Mouse (Mus musculus) MEL (cell line): ENCODE data around the gene Gm49378. TPM values are rescaled to one million over a fixed set of nuclear protein-coding genes. Genes with fewer than 3 reads are reported as not detected.

ENCODE experiments used
- DNase-seq: peaks from one replicate; pipeline ENCODE4 v3.0.0; 2011; ENCODE audit warnings: low read depth, low spot score
- H3K27ac ChIP-seq: 2 replicates; pipeline ENCODE4 v1.5.1; 2012; ENCODE audit warnings: low read depth, mild to moderate bottlenecking, control low read depth, low read length, moderate library complexity; ENCODE audit not compliant: control insufficient read depth
- H3K27me3 ChIP-seq, 2 experiments: fragments of 150-350 bp in 1 of 2; sonication (generic) in 1 of 2; 2 replicates each; pipeline ENCODE4 v1.6.1; 2012; ENCODE audit warnings: low read length in 2 of 2, mild to moderate bottlenecking in 2 of 2, improper control_type of control experiment in 1 of 2, moderate library complexity in 1 of 2; ENCODE audit not compliant: insufficient read depth in 2 of 2, control insufficient read depth in 1 of 2
- H3K36me3 ChIP-seq, 2 experiments: 2 replicates each; pipeline ENCODE4 v1.6.1; 2012 to 2014; ENCODE audit warnings: low read length in 2 of 2, improper control_type of control experiment in 1 of 2, inconsistent platforms in 1 of 2, mild to moderate bottlenecking in 1 of 2; ENCODE audit not compliant: insufficient read depth in 2 of 2, control insufficient read depth in 1 of 2
- H3K4me1 ChIP-seq, 2 experiments: fragments of 150-350 bp in 1 of 2; sonication (generic) in 1 of 2; 2 replicates each; pipeline ENCODE4 v1.6.1; 2012; ENCODE audit warnings: low read length in 2 of 2, improper control_type of control experiment in 1 of 2, mild to moderate bottlenecking in 1 of 2; ENCODE audit not compliant: insufficient read depth in 2 of 2, control insufficient read depth in 1 of 2
- H3K4me3 ChIP-seq, 2 experiments: fragments of 150-350 bp in 1 of 2; sonication (generic) in 1 of 2; 2 replicates each; pipeline ENCODE4 v1.5.1; 2012; ENCODE audit warnings: low read depth in 2 of 2, low read length in 2 of 2, mild to moderate bottlenecking in 2 of 2, moderate library complexity in 2 of 2, control low read depth in 1 of 2, improper control_type of control experiment in 1 of 2; ENCODE audit not compliant: control insufficient read depth in 1 of 2, insufficient read depth in 1 of 2
- H3K79me2 ChIP-seq: 2 replicates; pipeline ENCODE4 v1.6.1; 2012; ENCODE audit warnings: mild to moderate bottlenecking, low read length, moderate library complexity; ENCODE audit not compliant: control insufficient read depth, poor library complexity, insufficient read depth
- H3K9ac ChIP-seq: 2 replicates; pipeline ENCODE4 v1.6.1; 2012; ENCODE audit warnings: low read depth, mild to moderate bottlenecking, control low read depth, low read length, moderate library complexity; ENCODE audit not compliant: control insufficient read depth, poor library complexity, severe bottlenecking
- H3K9me3 ChIP-seq: fragments of 150-350 bp; sonication (generic); replicated peaks from 2 replicates; pipeline ENCODE4 v1.6.1; 2012; ENCODE audit warnings: mild to moderate bottlenecking, low read length, improper control_type of control experiment, moderate library complexity; ENCODE audit not compliant: insufficient read depth
- BHLHE40 ChIP-seq: IDR thresholded peaks from 2 replicates; pipeline ENCODE4 v1.6.1; 2012; ENCODE audit warnings: low read depth, mild to moderate bottlenecking, inconsistent platforms, low read length, improper control_type of control experiment, borderline replicate concordance
- CHD1 ChIP-seq: IDR thresholded peaks from 2 replicates; pipeline ENCODE4 v1.6.1; 2012; ENCODE audit warnings: low read depth, mild to moderate bottlenecking, inconsistent platforms, low read length, improper control_type of control experiment
- CHD2 ChIP-seq: IDR thresholded peaks from 2 replicates; pipeline ENCODE4 v1.6.1; 2011; ENCODE audit warnings: low read length, improper control_type of control experiment
- CTCF ChIP-seq, 3 experiments: IDR thresholded peaks in 2 of 3; conservative IDR thresholded peaks in 1 of 3; 2 replicates each; pipeline ENCODE4 v1.5.1; 2011 to 2012; ENCODE audit warnings: low read length in 3 of 3, low read depth in 2 of 3, mild to moderate bottlenecking in 2 of 3, improper control_type of control experiment in 1 of 3, inconsistent platforms in 1 of 3, mixed read lengths in 1 of 3, moderate library complexity in 1 of 3; ENCODE audit not compliant: control insufficient read depth in 1 of 3, insufficient read depth in 1 of 3, poor library complexity in 1 of 3, severe bottlenecking in 1 of 3
- E2F4 ChIP-seq: IDR thresholded peaks from 2 replicates; pipeline ENCODE4 v1.6.1; 2011; ENCODE audit warnings: low read depth, low read length, improper control_type of control experiment, borderline replicate concordance
- ELF1 ChIP-seq: IDR thresholded peaks from 2 replicates; pipeline ENCODE4 v1.6.1; 2014; ENCODE audit warnings: low read depth, mild to moderate bottlenecking, inconsistent platforms, low read length, improper control_type of control experiment, moderate library complexity
- EP300 ChIP-seq, 2 experiments: IDR thresholded peaks; 2 replicates each; pipeline ENCODE4 v1.6.1; 2011; ENCODE audit warnings: improper control_type of control experiment in 2 of 2, low read length in 2 of 2, low read depth in 1 of 2, mild to moderate bottlenecking in 1 of 2
- ETS1 ChIP-seq: IDR thresholded peaks from 2 replicates; pipeline ENCODE4 v1.6.1; 2012; ENCODE audit warnings: low read depth, mild to moderate bottlenecking, inconsistent platforms, low read length, improper control_type of control experiment, moderate library complexity
- GABPA ChIP-seq: IDR thresholded peaks from 2 replicates; pipeline ENCODE4 v1.6.1; 2012; ENCODE audit warnings: low read depth, mild to moderate bottlenecking, inconsistent platforms, low read length, improper control_type of control experiment, moderate library complexity
- GATA1 ChIP-seq: IDR thresholded peaks from 2 replicates; pipeline ENCODE4 v1.6.1; 2011; ENCODE audit warnings: low read depth, low read length, improper control_type of control experiment
- HCFC1 ChIP-seq: IDR thresholded peaks from 2 replicates; pipeline ENCODE4 v1.6.1; 2012; ENCODE audit warnings: low read depth, mild to moderate bottlenecking, inconsistent platforms, low read length, improper control_type of control experiment, moderate library complexity
- JUND ChIP-seq: IDR thresholded peaks from 2 replicates; pipeline ENCODE4 v1.6.1; 2011; ENCODE audit warnings: low read depth, mild to moderate bottlenecking, improper control_type of control experiment, low read length
- KAT2A ChIP-seq: conservative IDR thresholded peaks from 2 replicates; pipeline ENCODE4 v1.6.1; 2012; ENCODE audit warnings: low read depth, low read length, improper control_type of control experiment, inconsistent platforms
- MAFK ChIP-seq: IDR thresholded peaks from 2 replicates; pipeline ENCODE4 v1.6.1; 2011; ENCODE audit warnings: low read depth, mild to moderate bottlenecking, low read length, improper control_type of control experiment, borderline replicate concordance
- MAX ChIP-seq: IDR thresholded peaks from 2 replicates; pipeline ENCODE4 v1.6.1; 2011; ENCODE audit warnings: low read length, improper control_type of control experiment
- MAZ ChIP-seq: IDR thresholded peaks from 2 replicates; pipeline ENCODE4 v1.6.1; 2012; ENCODE audit warnings: low read depth, mild to moderate bottlenecking, inconsistent platforms, low read length, improper control_type of control experiment
- MEF2A ChIP-seq: IDR thresholded peaks from 2 replicates; pipeline ENCODE4 v1.6.1; 2014; ENCODE audit warnings: low read depth, mild to moderate bottlenecking, inconsistent platforms, low read length, improper control_type of control experiment; ENCODE audit not compliant: poor library complexity, insufficient replicate concordance, severe bottlenecking; ENCODE audit errors: extremely low read depth
- MXI1 ChIP-seq: IDR thresholded peaks from 2 replicates; pipeline ENCODE4 v1.6.1; 2011; ENCODE audit warnings: mild to moderate bottlenecking, low read depth, low read length, improper control_type of control experiment
- MYB ChIP-seq: IDR thresholded peaks from 2 replicates; pipeline ENCODE4 v1.6.1; 2011; ENCODE audit warnings: mild to moderate bottlenecking, low read depth, low read length, improper control_type of control experiment
- MYC ChIP-seq: IDR thresholded peaks from 2 replicates; pipeline ENCODE4 v1.6.1; 2011; ENCODE audit warnings: low read depth, mild to moderate bottlenecking, low read length, improper control_type of control experiment, moderate library complexity
- POLR2A ChIP-seq, 2 experiments: IDR thresholded peaks; 2 replicates each; pipeline ENCODE4 v1.6.1; 2011 to 2012; ENCODE audit warnings: low read length in 2 of 2, mild to moderate bottlenecking in 2 of 2, control low read depth in 1 of 2, improper control_type of control experiment in 1 of 2, low read depth in 1 of 2, moderate library complexity in 1 of 2; ENCODE audit not compliant: control insufficient read depth in 1 of 2, insufficient read depth in 1 of 2, poor library complexity in 1 of 2
- RAD21 ChIP-seq: IDR thresholded peaks from 2 replicates; pipeline ENCODE4 v1.6.1; 2011; ENCODE audit warnings: mild to moderate bottlenecking, low read depth, low read length, improper control_type of control experiment
- RCOR1 ChIP-seq: IDR thresholded peaks from 2 replicates; pipeline ENCODE4 v1.6.1; 2012; ENCODE audit warnings: low read depth, mild to moderate bottlenecking, inconsistent platforms, low read length, improper control_type of control experiment
- SIN3A ChIP-seq: IDR thresholded peaks from 2 replicates; pipeline ENCODE4 v1.6.1; 2012; ENCODE audit warnings: low read length, improper control_type of control experiment, inconsistent platforms
- SMC3 ChIP-seq: IDR thresholded peaks from 2 replicates; pipeline ENCODE4 v1.6.1; 2011; ENCODE audit warnings: low read depth, low read length, improper control_type of control experiment
- TAL1 ChIP-seq: IDR thresholded peaks from 2 replicates; pipeline ENCODE4 v1.6.1; 2012; ENCODE audit warnings: mild to moderate bottlenecking, inconsistent platforms, low read length, moderate library complexity, mixed read lengths
- TBP ChIP-seq: IDR thresholded peaks from 2 replicates; pipeline ENCODE4 v1.8.0; 2011; ENCODE audit warnings: low read depth, low read length, improper control_type of control experiment
- UBTF ChIP-seq: IDR thresholded peaks from 2 replicates; pipeline ENCODE4 v1.6.1; 2012; ENCODE audit warnings: low read depth, mild to moderate bottlenecking, inconsistent platforms, low read length, improper control_type of control experiment, moderate library complexity, borderline replicate concordance; ENCODE audit not compliant: insufficient read depth
- USF1 ChIP-seq: IDR thresholded peaks from 2 replicates; pipeline ENCODE4 v1.6.1; 2014; ENCODE audit warnings: low read depth, mild to moderate bottlenecking, inconsistent platforms, low read length, improper control_type of control experiment, moderate library complexity
- USF2 ChIP-seq, 2 experiments: IDR thresholded peaks; 2 replicates each; pipeline ENCODE4 v1.6.1; 2011 to 2012; ENCODE audit warnings: improper control_type of control experiment in 2 of 2, low read length in 2 of 2, borderline replicate concordance in 1 of 2, inconsistent platforms in 1 of 2, low read depth in 1 of 2, mild to moderate bottlenecking in 1 of 2; ENCODE audit not compliant: insufficient read depth in 1 of 2
- ZC3H11A ChIP-seq: IDR thresholded peaks from 2 replicates; pipeline ENCODE4 v1.6.1; 2012; ENCODE audit warnings: low read depth, mild to moderate bottlenecking, inconsistent platforms, low read length, improper control_type of control experiment
- ZKSCAN1 ChIP-seq: IDR thresholded peaks from 2 replicates; pipeline ENCODE4 v1.6.1; 2012; ENCODE audit warnings: low read depth, mild to moderate bottlenecking, inconsistent platforms, low read length, improper control_type of control experiment, moderate library complexity
- ZMIZ1 ChIP-seq: IDR thresholded peaks from 2 replicates; pipeline ENCODE4 v1.6.1; 2012; ENCODE audit warnings: low read depth, mild to moderate bottlenecking, inconsistent platforms, low read length, improper control_type of control experiment, moderate library complexity
- ZNF384 ChIP-seq: IDR thresholded peaks from 2 replicates; pipeline ENCODE4 v1.6.1; 2012; ENCODE audit warnings: low read depth, mild to moderate bottlenecking, inconsistent platforms, low read length, improper control_type of control experiment
- polyA plus RNA-seq, 2 experiments: library from polyadenylated mRNA; stranded (reverse) in 1 of 2; unstranded in 1 of 2; fragments of >175 nt in 1 of 2; fragments of >200 nt in 1 of 2; gene quantifications; 2 replicates each; pipeline versions ENCODE4 v1.2.1 to v1.2.4; 2012; ENCODE audit warnings: low replicate concordance in 2 of 2, low read depth in 1 of 2; ENCODE audit not compliant: insufficient read length in 2 of 2, insufficient read depth in 1 of 2, missing spikeins in 1 of 2
- total RNA-seq: library from RNA; depleted of rRNA; stranded (reverse); fragments of 300-350 nt; gene quantifications from 2 replicates; pipeline ENCODE4 v1.2.3, GENCODE M21; 2012

Gm49378 gene
- total and polyA plus RNA-seq, 3 experiments = 4.6 TPM; not detected in 2

DNA sequence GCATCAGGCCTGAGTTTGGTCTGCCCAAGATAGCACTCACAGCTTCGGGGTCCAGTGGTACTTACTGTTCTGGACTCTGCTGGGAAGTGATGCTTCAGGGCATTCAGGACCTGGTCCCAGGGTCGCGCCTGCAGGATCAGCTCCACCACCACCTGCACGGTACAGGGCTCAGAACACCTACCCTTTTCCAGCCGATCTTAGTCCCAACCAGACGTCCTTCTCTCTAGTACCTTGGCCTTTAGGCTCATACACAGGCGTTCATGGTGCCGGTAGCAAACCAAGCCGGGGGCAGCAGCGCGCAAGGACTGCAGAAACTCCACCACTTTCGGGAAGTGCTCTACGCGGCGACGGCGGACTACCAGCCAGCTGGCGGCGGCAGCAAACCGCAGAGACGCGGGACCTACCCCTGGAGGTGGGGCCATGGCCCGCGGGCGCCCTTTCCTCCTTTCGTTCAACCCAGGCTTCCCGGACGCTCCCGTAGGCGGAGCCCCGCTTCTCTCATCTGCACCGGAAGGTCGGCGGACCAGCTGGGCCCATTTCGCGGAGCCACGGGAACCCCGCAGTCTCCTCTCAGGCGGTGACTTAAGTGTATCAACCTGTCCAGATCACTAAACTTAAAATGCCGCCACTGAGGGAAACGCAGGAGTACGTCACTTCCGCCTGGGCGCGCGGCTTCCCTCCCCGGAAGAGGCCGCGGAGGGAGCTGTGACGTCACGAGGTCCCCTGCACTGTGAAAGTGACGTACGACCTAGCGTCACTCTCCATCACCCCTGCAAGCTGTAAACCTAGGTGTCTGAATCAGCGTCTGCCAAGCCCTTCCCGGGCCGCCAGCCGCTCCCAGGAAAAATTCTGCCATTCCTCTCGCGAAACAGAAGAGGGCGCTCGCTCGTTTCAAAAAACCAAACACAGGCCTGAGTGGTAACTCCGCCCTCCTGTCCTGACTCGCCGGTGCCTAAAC lies 43.7 kb upstream of the Gm49378 start, which contains the start of gene Tinf2:
Gene Tinf2, minus strand, starts transcription at position 661 of the 958 bp plus-strand sequence.
- peak; percentile 99 for DNase-seq
- H3K9me3 ChIP-seq = no peaks in the 10 kb centered on the region
- H3K27me3 ChIP-seq = no peaks in the 10 kb centered on the region
- H3K4me1 ChIP-seq = peaks cover 0 to 6% of the 10 kb centered on the region in 2 experiments; a peak in 3 of 4 replicates
- peak within 1 kb of the TSS; percentile 88 for H3K9ac ChIP-seq
- H3K79me2 ChIP-seq = peaks cover 13% of the 10 kb centered on the region
- peak within 1 kb of the TSS; percentile 76 to 83 for H3K4me3 ChIP-seq
- peak within 1 kb of the TSS; percentile 93 for H3K27ac ChIP-seq
- peaks cover 6 to 11% of the 10 kb centered on the region in 2 experiments for H3K36me3 ChIP-seq
- no peak for TF ChIP-seq CHD1
- 0 out of 2 replicates have a peak, but pooled peaks have one; percentile 10 for TF ChIP-seq MYC
- TF ChIP-seq BHLHE40 = 0 out of 2 replicates have a peak, but pooled peaks have one; percentile 43
- TF ChIP-seq KAT2A = no peak; the same call in 1 of the 2 replicates
- no peak for TF ChIP-seq JUND
- no peak for TF ChIP-seq ZKSCAN1
- TF ChIP-seq CHD2 = no peak
- TF ChIP-seq ETS1 = peak; percentile 99
- TF ChIP-seq SIN3A = peak; percentile 92
- TF ChIP-seq MEF2A = no peak
- TF ChIP-seq ZMIZ1 = peak; percentile 78
- TF ChIP-seq MXI1 = peak; percentile 66
- TF ChIP-seq TAL1 = no peak
- TF ChIP-seq MAZ = peak; percentile 81
- TF ChIP-seq E2F4 = peak; percentile 87
- TF ChIP-seq USF1 = peak; percentile 48; the same call in 1 of the 2 replicates
- 0 out of 2 replicates have a peak, but pooled peaks have one; percentile 9 for TF ChIP-seq MAFK
- peak; percentile 82 for TF ChIP-seq RCOR1
- no peak for TF ChIP-seq UBTF
- no peak for TF ChIP-seq USF2 (IDR thresholded peaks at IDR 0.05; ENCODE audit: borderline replicate concordance in 1 of 2, insufficient read depth in 1 of 2, low read depth in 1 of 2, low read length in 2 of 2)
- TF ChIP-seq ZC3H11A = peak; percentile 93
- TF ChIP-seq GABPA = peak; percentile 98; the same call in 1 of the 2 replicates
- 0 out of 2 replicates have a peak, but pooled peaks have one; percentile 51 for TF ChIP-seq TBP
- TF ChIP-seq EP300 (IDR thresholded peaks at IDR 0.05; ENCODE audit: low read depth in 1 of 2, low read length in 2 of 2) = peak in 1 of 2 experiments; percentile 37; a peak in 2 of 4 replicates
- peak; percentile 92 for TF ChIP-seq ELF1
- TF ChIP-seq MYB = no peak
- peak; percentile 84 for TF ChIP-seq HCFC1
- TF ChIP-seq CTCF (IDR thresholded peaks at IDR 0.05 in 2 of 3, conservative IDR thresholded peaks at IDR 0.05 in 1 of 3; ENCODE audit: control insufficient read depth in 1 of 3, insufficient read depth in 1 of 3, low read depth in 2 of 3, low read length in 3 of 3, poor library complexity in 1 of 3, severe bottlenecking in 1 of 3) = peak; percentile 53 to 96 (median 86); a peak in 5 of 6 replicates
- peak; percentile 95 for TF ChIP-seq SMC3
- no peak for TF ChIP-seq GATA1
- peak; percentile 87 for TF ChIP-seq RAD21
- TF ChIP-seq POLR2A (IDR thresholded peaks at IDR 0.05; ENCODE audit: control insufficient read depth in 1 of 2, insufficient read depth in 1 of 2, low read depth in 1 of 2, low read length in 2 of 2, poor library complexity in 1 of 2) = peak; percentile 80 to 90; a peak in 3 of 4 replicates
- peak; percentile 54; the same call in 1 of the 2 replicates for TF ChIP-seq MAX
- no peak for TF ChIP-seq ZNF384
